Mouse (Mus musculus) erythroid progenitor cell, adult 5-6 weeks (primary cell): ENCODE data around the gene Slc18a3. TPM values are rescaled to one million over a fixed set of nuclear protein-coding genes. Genes with fewer than 3 reads are reported as not detected.

ENCODE experiments used
- ATAC-seq: replicated peaks from 2 replicates; pipeline ENCODE4 v1.8.0; 2016; ENCODE audit warnings: moderate number of reproducible peaks, mild to moderate bottlenecking, moderate TSS enrichment, inconsistent platforms; ENCODE audit not compliant: poor library complexity, low FRiP score, severe bottlenecking
- total RNA-seq, 2 experiments: library from RNA; stranded (forward) in 1 of 2; stranded (reverse) in 1 of 2; fragments of 150-400 nt in 1 of 2; fragments of 186-747, 209-891 nt in 1 of 2; gene quantifications; 2 replicates each; pipeline versions ENCODE4 v1.2.3 to v1.2.4; 2015 to 2017; ENCODE audit warnings: low replicate concordance in 2 of 2

The Slc18a3 gene
- total RNA-seq, 2 experiments from 2014 or later, result not detected

DNA sequence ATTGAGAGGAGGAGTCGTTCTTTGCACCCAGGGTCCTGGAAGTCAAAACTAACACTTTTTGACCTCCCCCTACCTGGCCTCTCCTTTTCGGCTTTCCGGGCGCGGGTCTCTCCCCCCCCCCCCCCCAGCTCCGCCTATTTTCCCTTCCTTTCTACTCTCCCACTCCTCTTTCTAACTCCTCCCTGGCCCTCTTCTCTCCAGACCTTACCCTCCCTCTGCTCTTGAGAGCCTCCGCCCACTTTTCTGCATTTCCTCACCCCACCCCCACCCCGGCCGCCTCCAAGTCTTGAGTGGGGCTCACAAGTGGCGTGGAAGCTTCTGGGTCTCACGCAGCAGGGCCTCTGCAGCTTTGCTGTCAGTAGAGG is 838 bp upstream of the Slc18a3 start:
- no peak for ATAC-seq

DNA sequence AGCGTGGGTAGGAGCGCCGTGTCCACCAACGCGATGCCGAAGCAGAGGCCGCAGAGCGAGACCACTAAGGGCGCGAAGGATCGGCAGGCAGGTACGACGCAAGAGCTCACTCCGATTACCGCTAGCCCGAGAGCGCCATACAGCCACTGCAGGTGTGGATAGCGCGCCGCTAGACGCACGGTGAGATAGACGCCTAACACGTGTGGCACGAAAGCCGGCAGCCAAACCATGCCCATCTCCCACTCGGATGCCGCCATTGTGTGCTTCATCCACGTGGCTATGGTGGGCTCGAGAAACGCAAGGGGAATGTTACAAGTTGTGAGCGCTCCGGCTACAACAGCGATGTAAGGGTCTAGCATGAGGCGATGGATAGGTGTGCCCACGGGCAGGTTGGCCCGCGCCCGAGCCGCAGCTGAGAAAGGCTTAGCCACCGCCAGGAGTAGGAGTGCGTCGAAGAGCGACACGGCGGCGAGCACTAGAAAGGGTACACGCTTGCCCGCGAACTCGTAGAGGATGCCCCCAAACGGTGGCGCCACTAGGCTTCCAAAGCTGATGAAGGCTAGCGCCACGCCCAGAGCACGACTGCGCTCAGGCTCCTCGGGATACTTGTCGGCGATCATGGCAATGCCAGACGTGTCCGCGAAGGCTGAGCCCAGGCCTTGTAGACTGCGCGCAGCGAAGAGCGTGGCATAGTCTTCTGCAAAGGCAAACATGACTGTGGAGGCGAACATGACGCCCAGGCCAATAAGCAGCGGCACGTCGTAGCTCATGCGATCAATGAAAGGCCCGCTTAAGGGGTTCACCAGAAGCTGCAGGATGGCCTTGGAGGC is 1.2 kb downstream of the Slc18a3 start:
- no peak for ATAC-seq

DNA sequence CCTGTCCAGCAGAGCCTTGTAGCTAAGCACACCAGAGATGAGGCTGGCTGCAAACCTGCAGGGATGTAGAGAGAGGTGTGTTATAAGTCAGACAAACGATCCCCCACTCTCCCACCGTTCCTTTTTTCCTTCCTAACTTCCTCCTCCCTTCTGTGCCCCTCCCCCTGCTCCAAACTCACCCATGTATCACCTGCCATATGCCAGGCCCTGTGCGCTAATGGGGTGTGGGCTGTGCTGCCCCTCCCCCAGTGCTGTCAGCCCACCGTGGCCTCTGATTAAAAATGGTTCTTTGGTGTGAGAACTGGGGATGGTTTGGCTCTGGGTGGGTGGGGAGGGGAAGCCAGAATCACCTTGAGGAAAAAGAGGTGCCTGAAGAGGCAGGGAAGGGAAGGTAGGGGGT is 12.1 kb downstream of the Slc18a3 start:
- no peak for ATAC-seq

GRCm38 (mm10) chr14:32446989-32447388 is 17.7 kb downstream of the Slc18a3 start:
- no peak for ATAC-seq

DNA sequence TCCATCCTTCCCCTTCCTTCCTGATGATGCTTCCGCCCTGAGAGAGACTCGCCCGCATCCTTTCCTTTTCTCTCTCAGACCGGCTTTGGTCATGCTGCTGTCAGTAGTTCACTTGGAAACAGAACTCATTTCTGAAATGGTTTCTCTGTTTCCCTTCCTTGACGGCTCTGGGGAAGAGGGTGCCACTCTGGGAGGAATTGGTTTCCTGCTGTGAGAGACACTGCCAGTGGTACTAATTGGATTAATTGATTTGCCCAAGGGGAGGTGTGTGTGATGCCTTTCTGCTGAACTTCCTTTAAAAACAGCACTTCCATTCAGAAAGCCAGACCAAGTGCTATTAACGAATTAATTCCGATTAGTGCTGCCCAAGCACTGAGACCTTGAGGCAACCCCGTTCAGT is 21.2 kb downstream of the Slc18a3 start:
- no peak for ATAC-seq

DNA sequence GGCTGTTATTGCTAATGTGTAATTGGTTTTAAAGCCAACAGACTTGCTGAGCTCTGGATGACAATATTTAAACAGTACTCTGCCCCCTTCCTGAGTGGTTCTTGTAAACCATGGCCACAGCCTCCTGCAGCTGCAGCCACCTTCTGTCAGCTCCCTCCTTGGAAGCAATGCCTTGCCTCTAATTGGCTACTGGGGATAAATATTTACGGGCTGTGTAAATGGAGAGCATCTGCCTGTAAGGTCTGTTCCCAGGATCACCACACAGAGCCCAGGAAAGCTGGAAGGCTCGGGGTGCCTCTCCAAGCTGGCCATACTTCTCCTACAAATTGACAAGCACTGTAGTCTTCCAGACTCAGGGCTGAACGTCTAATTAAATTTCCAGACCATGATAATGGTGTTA is 24.9 kb downstream of the Slc18a3 start:
- no peak for ATAC-seq

- no peak for ATAC-seq
Measured at GRCm38 (mm10) chr14:32439316-32439715, 25.3 kb downstream of the Slc18a3 start.

DNA sequence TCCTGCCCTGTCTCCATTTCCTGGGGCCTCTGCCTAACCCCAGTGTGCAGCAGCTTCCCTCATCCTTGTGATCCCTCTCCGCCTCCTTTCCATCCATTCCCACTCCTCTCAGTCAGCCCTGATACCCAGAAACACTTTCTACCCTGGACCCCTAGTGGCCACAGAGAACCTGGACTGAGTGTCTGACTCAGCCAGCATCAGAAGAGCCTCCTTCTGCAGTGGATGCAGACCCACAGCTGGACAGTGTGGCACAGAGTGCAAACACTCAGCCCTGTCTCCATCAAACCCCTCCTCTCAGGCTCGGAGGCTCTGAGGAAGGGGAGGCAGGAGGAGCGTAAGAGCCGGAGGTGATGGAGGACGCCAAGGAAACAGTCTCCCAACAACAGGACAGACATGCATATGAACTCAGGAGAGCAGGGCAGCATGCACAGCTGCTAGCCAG is 27.3 kb downstream of the Slc18a3 start:
- no peak for ATAC-seq

GRCm38 (mm10) chr14:32429030-32429602 is 35.5 kb downstream of the Slc18a3 start:
- ATAC-seq, result no peak

DNA sequence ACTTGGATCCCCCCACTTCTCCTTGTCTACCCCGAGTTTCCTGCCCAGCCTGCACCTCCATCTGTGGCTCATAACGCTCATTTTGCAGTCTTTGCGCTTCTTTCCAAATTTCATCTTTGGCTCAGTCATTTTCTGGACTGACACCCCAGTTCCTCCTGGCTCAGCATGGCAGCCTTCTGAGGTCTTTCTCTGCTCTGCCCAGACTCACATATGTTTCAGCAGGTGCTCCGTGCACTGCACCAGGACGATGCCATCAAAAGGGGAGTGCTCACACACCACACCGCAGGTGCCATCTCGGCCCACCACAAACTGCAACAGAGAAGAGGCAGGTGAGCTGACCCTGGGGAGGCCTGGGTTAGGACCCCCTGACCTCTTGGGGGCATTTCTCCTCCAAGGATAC is 40.7 kb downstream of the Slc18a3 start:
- ATAC-seq, result no peak

- no peak for ATAC-seq
Measured at GRCm38 (mm10) chr14:32418747-32419146, 45.9 kb downstream of the Slc18a3 start.

Other genes starting within 250 kb of the Slc18a3 start
- gene Ogdhl, start 142.8 kb downstream of the Slc18a3 start, total RNA-seq (2015; ENCODE audit: low replicate concordance), result 0.42 TPM in 1 of 2 replicates, not detected in the other
- gene Ogdhl, start 142.8 kb downstream of the Slc18a3 start, total RNA-seq (2017; ENCODE audit: low replicate concordance), result not detected in 2 replicates
- gene 1700024G13Rik, start 76.5 kb downstream of the Slc18a3 start, total RNA-seq (2015; ENCODE audit: low replicate concordance), result not detected in 2 replicates
- gene 1700024G13Rik, start 76.5 kb downstream of the Slc18a3 start, total RNA-seq (2017; ENCODE audit: low replicate concordance), result not detected in 2 replicates
- not detected in 2 replicates for gene Chat, start 1.1 kb upstream of the Slc18a3 start, total RNA-seq (2015; ENCODE audit: low replicate concordance)
- not detected in 2 replicates for gene Chat, start 1.1 kb upstream of the Slc18a3 start, total RNA-seq (2017; ENCODE audit: low replicate concordance)
- gene Ercc6, start 48.7 kb upstream of the Slc18a3 start, total RNA-seq (2015; ENCODE audit: low replicate concordance), result 4.7 and 5.9 TPM in 2 replicates
- 5.3 and 6.0 TPM in 2 replicates for gene Ercc6, start 48.7 kb upstream of the Slc18a3 start, total RNA-seq (2017; ENCODE audit: low replicate concordance)
- not detected in 2 replicates for gene Prrxl1, start 134.6 kb upstream of the Slc18a3 start, total RNA-seq (2015; ENCODE audit: low replicate concordance)
- gene Prrxl1, start 134.6 kb upstream of the Slc18a3 start, total RNA-seq (2017; ENCODE audit: low replicate concordance), result not detected in 2 replicates
- gene 3425401B19Rik, start 220.4 kb upstream of the Slc18a3 start, total RNA-seq (2015; ENCODE audit: low replicate concordance), result not detected in 2 replicates
- not detected in 2 replicates for gene 3425401B19Rik, start 220.4 kb upstream of the Slc18a3 start, total RNA-seq (2017; ENCODE audit: low replicate concordance)